Mouse (Mus musculus): ENCODE results near the gene Il2ra.

DNA sequence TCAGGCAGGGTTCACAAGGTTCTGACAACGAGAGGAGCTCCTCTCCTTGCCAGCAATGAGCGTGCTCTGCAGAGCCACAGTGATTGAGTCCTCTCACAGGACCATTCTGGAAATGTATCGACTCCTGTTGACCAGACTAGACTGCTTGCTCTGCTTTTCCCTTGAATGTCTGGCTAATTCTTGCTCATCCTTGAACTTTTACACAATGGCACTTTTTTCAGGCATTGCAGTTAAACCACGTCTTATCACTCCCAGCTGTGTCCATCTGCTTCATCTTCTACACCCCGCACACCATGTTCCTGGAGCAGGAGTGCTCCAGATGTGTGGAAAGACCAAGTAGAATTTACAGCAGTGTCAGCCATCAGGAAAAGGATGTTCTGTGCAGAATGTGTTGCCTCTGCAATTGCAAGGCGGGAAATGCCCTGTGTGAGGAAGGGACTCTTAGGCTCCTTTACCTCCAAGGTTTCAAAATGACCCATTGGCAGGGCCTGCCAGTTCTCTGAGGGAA lies 69.9 kb downstream of the Il2ra start:
- TF ChIP-seq CTCF (IDR thresholded peaks at IDR 0.05; ENCODE audit: extremely low read depth, insufficient read length, insufficient replicate concordance, low read depth, low read length) (no peak), POLR2A (IDR thresholded peaks at IDR 0.05; ENCODE audit: low read depth, low read length) (no peak)
